Mouse (Mus musculus) heart, postnatal 10 days (tissue): ENCODE measurements around the gene Nipsnap2. TPM values are rescaled to one million over a fixed set of nuclear protein-coding genes. Genes with fewer than 3 reads are reported as not detected.

Source experiments
- total RNA-seq, 2 experiments: library from RNA; stranded (reverse); gene quantifications; 2 replicates each; pipeline ENCODE4 v1.2.3; 2021

Gene Nipsnap2
- total RNA-seq, 2 experiments from 2014 or later: 591 to 619 TPM

Other genes starting within 250 kb of the Nipsnap2 start
- 10 to 100 TPM; 48.7 to 50.1 TPM for gene Sfswap, start 223.8 kb upstream of the Nipsnap2 start, total RNA-seq
- 1 to 10 TPM in 1 of 2 experiments, under 1 TPM in 1; 0.89 to 1.7 TPM for gene Mmp17, start 140.9 kb upstream of the Nipsnap2 start, total RNA-seq
- 1 to 10 TPM; 4.0 to 4.2 TPM for gene Zfp11, start 55.0 kb upstream of the Nipsnap2 start, total RNA-seq
- gene Sept14, start 16.6 kb upstream of the Nipsnap2 start, total RNA-seq: not detected
- gene Mrps17, start 9.6 kb upstream of the Nipsnap2 start, total RNA-seq: 10 to 100 TPM; 88.6 to 91.5 TPM
- 10 to 100 TPM; 12.4 to 15.9 TPM for gene Psph, start 62.4 kb downstream of the Nipsnap2 start, total RNA-seq
- gene Sumf2, start 121.9 kb downstream of the Nipsnap2 start, total RNA-seq: 10 to 100 TPM; 15.2 to 15.6 TPM
- gene Chchd2, start 162.4 kb downstream of the Nipsnap2 start, total RNA-seq: 100 to 1,000 TPM; 922 to 943 TPM
- gene Zbed5, start 170.7 kb downstream of the Nipsnap2 start, total RNA-seq: under 1 TPM; 0.89 to 0.97 TPM
- gene Phkg1, start 173.5 kb downstream of the Nipsnap2 start, total RNA-seq: 1 to 10 TPM; 3.2 to 5.7 TPM
- under 1 TPM; 0.48 to 0.82 TPM for gene Nupr1l, start 183.5 kb downstream of the Nipsnap2 start, total RNA-seq
- gene Vkorc1l1, start 216.9 kb downstream of the Nipsnap2 start, total RNA-seq: 10 to 100 TPM; 18.5 to 19.9 TPM